Mouse (Mus musculus) gonadal fat pad, adult 2 months (tissue): ENCODE measurements around the gene Tmem147. TPM values are rescaled to one million over a fixed set of nuclear protein-coding genes. Genes with fewer than 3 reads are reported as not detected.
"Not testable (repeated sequence)": the region's sequence is repeated elsewhere in the genome, so short reads cannot be mapped to it uniquely, and the experiment has no call there.

Experiments used
- DNase-seq: peaks from one replicate; pipeline ENCODE4 v3.0.0-alpha.2; 2012; ENCODE audit warnings: low read depth
- polyA plus RNA-seq: library from polyadenylated mRNA; depleted of rRNA; stranded (reverse); fragments of >200 nt; gene quantifications from 2 replicates; pipeline ENCODE4 v1.2.3, GENCODE M21; 2012; rRNA removed

Gene Tmem147
- polyA plus RNA-seq: 216 and 270 TPM in 2 replicates

- peak; percentile 94 for DNase-seq
These were observed at the start of gene Tmem147 for GRCm38 (mm10) chr7:30729396-30730063. Gene Tmem147 (minus strand): TSS chr7:30729540.

DNA sequence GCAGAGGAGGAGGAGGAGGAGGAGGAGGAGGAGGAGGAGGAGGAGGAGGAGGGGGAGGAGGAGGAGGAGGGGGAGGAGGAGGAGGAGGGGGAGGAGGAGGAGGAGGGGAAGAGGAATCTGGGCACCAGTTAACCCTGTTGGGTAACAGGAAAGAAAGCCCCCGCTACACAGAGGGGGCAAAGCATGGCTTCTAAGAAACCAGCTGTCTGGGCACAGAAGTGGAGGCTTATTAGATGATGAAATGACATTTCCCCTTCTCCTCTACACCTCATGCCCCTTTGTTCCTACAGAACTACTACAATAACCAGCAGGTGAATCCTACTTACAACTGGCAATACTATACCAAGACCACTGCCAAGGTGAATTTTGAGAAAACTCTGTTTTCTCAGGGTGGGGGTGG is 48.6 kb upstream of the Tmem147 start:
- DNase-seq: no peak

GRCm38 (mm10) chr7:30777081-30777579 is 47.8 kb upstream of the Tmem147 start:
- DNase-seq: no peak

GRCm38 (mm10) chr7:30776104-30776503 is 46.8 kb upstream of the Tmem147 start:
- no peak for DNase-seq

- no peak for DNase-seq
These were observed 39.9 kb upstream of the Tmem147 start for GRCm38 (mm10) chr7:30769236-30769635.

DNA sequence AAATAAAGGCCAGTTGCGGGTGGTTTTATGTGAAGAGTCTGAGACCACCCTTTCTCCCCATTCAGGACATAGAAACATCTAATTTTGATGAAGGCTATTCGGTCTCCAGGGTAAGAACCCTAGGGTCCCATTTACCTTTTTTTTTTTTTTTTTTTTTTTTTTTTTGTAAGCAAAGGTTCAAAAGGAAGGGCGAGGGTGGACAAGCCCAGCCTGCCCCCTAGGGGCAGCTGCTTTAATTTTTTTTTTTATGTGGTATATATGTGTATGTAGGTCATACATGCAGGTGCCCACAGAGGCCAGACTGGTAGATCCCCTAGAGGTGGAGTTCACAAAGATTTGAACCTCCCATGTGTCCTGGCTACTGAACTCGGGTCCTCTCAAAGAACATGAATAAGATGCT is 37.1 kb upstream of the Tmem147 start:
- DNase-seq: no peak

DNA sequence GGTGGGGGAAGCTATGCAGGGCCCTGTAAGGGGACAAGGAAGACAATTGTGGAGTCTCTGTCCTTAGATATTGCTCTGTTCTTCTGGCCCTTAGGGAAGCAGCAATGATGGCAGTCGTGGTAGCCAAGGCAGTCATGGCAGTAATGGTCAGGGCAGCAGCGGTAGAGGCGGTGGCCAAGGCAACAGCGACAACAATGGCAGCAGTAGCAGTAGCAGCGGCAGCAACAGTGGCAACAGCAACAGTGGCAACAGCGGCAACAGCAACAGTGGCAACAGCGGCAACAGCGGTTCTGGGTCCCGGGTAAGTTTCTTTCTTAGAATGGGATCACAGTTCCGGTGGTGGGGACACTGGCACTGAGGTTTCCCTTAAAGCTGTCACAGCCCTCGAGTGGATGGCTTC is 35.8 kb upstream of the Tmem147 start:
- no peak for DNase-seq

DNA sequence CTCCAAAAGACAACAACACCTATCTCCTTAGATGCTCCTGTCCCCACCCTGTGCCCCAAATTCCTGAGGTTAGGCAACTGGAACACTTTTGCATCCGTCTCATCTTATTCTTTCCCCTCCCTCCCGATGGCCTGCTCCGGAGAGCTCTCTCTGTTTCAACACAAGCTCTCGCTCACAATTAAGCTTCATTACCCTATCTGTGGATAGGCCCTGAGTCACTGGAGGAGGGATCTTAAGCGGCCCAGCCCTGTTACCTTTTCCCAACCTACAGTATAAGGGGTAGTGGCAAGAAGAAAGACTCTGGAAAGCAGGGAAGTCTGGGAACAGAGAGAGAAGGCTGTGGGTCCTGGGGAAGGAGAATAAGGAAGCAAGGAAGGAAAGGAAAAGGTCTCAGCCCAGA is 34.1 kb upstream of the Tmem147 start, which contains the start of gene Dmkn:
Gene Dmkn, plus strand, starts transcription at position 301 of the 400 bp plus-strand sequence.
- DNase-seq: no peak

- DNase-seq: no peak
These were observed 32.5 kb upstream of the Tmem147 start for GRCm38 (mm10) chr7:30761769-30762352.

- no peak for DNase-seq
These were observed 29.5 kb upstream of the Tmem147 start for GRCm38 (mm10) chr7:30758853-30759252.

- no peak for DNase-seq
These were observed 27.7 kb upstream of the Tmem147 start for GRCm38 (mm10) chr7:30757001-30757400.

- no peak for DNase-seq
These were observed 21.8 kb upstream of the Tmem147 start, which contains the start of gene Sbsn for GRCm38 (mm10) chr7:30751086-30751669. Gene Sbsn (plus strand): TSS chr7:30751471.

DNA sequence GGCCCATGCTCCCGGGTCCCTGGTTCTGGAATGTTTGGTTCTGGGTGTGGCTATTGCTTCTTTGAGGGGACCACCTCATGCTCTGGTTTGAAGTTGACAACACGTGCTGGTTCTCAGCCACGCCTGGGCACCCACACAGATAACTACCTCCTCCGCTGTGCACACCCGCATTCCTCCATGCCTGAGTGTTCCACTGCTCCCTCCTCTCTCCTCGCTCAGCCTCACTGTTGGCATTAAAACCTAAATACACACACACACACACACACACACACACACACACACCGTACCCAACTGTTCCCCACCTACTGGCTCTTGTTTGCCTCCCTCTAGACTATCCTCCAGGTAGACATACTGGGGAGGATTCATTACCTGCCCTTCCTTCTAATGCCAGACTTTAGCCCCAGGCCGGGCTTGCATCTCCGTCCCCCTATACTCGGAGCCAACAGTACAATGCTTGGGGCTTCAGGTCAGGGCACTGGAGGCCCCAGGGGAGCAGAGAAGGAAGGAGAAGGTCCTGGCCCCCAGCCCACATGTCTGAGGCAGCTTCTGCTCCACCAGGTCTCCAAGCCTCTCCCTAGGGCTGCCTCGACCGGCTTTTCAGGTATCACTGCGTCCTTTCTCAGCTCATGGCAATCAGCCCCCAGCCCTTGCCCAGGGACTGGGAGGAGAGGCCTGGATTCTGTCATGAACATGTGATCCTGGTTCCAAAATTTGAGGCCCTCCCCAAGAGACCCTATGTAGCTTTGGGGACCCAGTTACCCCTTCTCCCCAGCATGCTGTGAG is 20.7 kb upstream of the Tmem147 start:
- no peak for DNase-seq

- no peak for DNase-seq
These were observed 18.3 kb upstream of the Tmem147 start for GRCm38 (mm10) chr7:30747525-30748204.

GRCm38 (mm10) chr7:30744022-30744598 is 14.8 kb upstream of the Tmem147 start:
- DNase-seq: no peak

DNA sequence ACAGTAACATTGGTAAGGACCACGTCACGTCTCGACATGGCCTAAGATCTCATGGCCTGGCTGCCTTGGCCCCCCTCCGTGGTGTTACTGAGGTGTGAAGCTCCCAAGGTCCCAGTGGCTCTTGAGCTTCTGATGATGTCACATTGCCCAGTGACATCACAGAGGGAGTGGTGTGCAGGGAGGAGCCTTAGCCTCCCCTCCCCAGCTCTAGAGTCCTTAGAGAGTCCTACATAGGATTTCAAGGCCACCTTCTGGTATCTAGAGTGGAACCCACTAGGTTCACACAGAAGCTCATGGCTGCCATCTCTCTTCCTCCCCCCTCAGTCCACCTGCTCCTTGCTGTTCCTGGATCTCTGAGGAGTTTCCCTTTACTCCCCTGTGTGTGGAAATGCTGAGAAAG is 14.3 kb upstream of the Tmem147 start, which contains the start of gene Gapdhs:
Gene Gapdhs, minus strand, starts transcription at position 65 of the 400 bp plus-strand sequence.
- DNase-seq: not testable (repeated sequence)

DNA sequence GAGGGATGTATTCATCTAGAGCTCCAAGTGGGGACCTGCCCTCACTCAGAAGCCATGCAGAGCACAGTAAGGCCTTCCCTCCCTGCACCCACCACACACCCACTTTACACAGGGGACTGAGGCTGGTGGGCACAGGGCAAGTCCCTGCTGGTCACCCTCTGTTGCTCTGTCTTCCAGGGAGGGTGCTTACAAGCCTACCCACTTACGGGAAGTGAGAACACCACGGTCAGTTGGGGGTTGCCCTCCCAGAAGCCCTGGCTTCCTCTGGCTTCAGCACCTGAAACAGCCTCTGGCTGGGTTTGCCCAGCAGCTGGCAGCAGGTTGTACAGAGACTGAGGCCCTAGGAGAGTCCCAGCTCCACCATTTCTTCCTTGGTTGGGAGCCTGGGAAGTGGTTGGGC is 13.2 kb upstream of the Tmem147 start:
- not testable (repeated sequence) for DNase-seq

DNA sequence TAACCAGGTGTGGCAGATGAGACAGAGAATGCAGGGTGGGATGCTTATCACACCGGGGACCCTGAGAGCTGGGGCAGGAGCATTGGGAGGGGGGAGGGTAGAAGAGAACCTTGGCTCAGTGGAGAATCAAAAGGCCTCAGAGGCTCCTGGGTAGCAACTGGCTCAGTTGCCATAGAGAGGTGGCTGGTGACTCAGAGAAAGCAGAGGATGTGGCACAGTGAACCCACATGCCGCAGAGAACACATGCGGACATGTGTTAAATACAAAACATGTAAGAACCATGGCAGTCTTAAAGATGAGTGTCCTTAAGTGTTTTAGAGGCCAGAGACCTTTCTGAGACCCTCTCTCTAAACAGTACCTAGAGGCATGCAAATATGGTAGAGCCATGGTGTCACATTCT is 6.9 kb upstream of the Tmem147 start:
- DNase-seq: no peak

DNA sequence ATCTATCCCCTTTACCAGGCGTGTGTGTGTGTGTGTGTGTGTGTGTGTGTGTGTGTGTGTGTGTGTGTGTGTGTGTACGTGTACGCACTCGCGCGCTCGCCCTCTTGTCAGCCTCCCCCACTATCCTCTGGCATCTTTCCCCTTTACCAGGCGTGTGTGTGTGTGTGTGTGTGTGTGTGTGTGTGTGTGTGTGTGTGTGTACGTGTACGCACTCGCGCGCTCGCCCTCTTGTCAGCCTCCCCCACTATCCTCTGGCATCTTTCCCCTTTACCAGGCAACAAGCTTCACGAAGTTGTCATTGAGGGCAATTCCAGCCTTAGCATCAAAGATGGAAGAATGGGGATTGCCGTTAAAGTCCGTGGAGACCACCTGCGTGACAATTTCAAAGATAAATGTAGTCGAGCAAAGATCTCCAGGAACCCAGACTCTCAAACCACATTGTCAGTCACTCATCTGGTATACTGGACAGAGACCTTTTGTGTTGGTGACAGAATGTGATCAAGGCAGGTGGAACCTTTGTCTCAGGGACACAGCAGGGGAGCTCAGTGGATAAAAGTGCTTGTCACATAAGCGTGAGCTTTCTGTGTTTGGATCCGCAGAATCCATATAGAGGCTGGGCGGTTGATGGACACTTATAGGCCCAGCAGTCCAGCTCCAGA is 853 bp upstream of the Tmem147 start:
- not testable (repeated sequence) for DNase-seq

- no peak for DNase-seq
These were observed 473 bp downstream of the Tmem147 start for GRCm38 (mm10) chr7:30728739-30729395.
